19 mouse cellular contexts compared by ENCODE assay signal in genomic region chr17:28521071-28521726, GRCm38 (mm10). TPM values are rescaled to one million over a fixed set of nuclear protein-coding genes. Genes with fewer than 3 reads are reported as not detected.
DNase-seq lines count a peak whose midpoint lies in the region; ATAC-seq and TF ChIP-seq lines count a peak whose summit lies in the region.
"Had no signal": no experiment of that assay in that cellular context is flagged by ENCODE, and none has a peak within 500 bp of the region (broad histone marks: within the 10 kb centered on the region; RNA-seq: fewer than 3 reads in every experiment).

No protein-coding gene starts in this region.

- no peaks in the 10 kb centered on the region for H3K9me3 ChIP-seq in heart, embryonic 15.5 days (replicated peaks)
- no peaks in the 10 kb centered on the region for H3K9me3 ChIP-seq in heart, embryonic 12.5 days (replicated peaks)
- no peaks in the 10 kb centered on the region for H3K9me3 ChIP-seq in lung, postnatal 0 days (ENCODE audit: low read length)
- no peaks in the 10 kb centered on the region for H3K9me3 ChIP-seq in intestine, postnatal 0 days (ENCODE audit: control insufficient read depth)
- H3K9me3 ChIP-seq: embryonic facial prominence, embryonic 12.5 days; limb, embryonic 12.5 days; liver, embryonic 15.5 days had no signal

- H3K4me1 ChIP-seq in heart, embryonic 15.5 days (replicated peaks) = peaks cover 39% of the 10 kb centered on the region
- H3K4me1 ChIP-seq in heart, embryonic 12.5 days (replicated peaks) = peaks cover 19% of the 10 kb centered on the region; the same call in 1 of the 2 replicates
- H3K4me1 ChIP-seq in lung, postnatal 0 days (ENCODE audit: insufficient read depth, low read depth, low read length) = peaks cover 34% of the 10 kb centered on the region
- peaks cover 10% of the 10 kb centered on the region; the same call in 1 of the 2 replicates for H3K4me1 ChIP-seq in intestine, postnatal 0 days (replicated peaks; ENCODE audit: control insufficient read depth, insufficient read depth, low read length)

- H3K27me3 ChIP-seq in heart, embryonic 15.5 days = peaks cover 18% of the 10 kb centered on the region
- peaks cover 41% of the 10 kb centered on the region for H3K27me3 ChIP-seq in heart, embryonic 12.5 days (replicated peaks)
- no peaks in the 10 kb centered on the region for H3K27me3 ChIP-seq in lung, postnatal 0 days (replicated peaks; ENCODE audit: insufficient read depth, low read length)
- no peaks in the 10 kb centered on the region for H3K27me3 ChIP-seq in intestine, postnatal 0 days (replicated peaks; ENCODE audit: control insufficient read depth, insufficient read depth, low read length)

- no peak overlapping the region for H3K9ac ChIP-seq in heart, embryonic 15.5 days
- H3K9ac ChIP-seq in heart, embryonic 12.5 days = no peak overlapping the region
- H3K9ac ChIP-seq in lung, postnatal 0 days (replicated peaks; ENCODE audit: low read depth) = 0 out of 2 replicates have a peak overlapping the region, but pooled peaks have one; percentile 12
- no peak overlapping the region for H3K9ac ChIP-seq in intestine, postnatal 0 days (ENCODE audit: low read depth, low read length)
- H3K9ac ChIP-seq: embryonic facial prominence, embryonic 12.5 days; limb, embryonic 12.5 days; liver, embryonic 15.5 days had no signal

- no peak for TF ChIP-seq CTCF in lung, postnatal 0 days (IDR thresholded peaks at IDR 0.05)
- no peak for TF ChIP-seq CTCF in intestine, postnatal 0 days (IDR thresholded peaks at IDR 0.05; ENCODE audit: low read depth)

- DNase-seq in lung, postnatal 0 days (ENCODE audit: low spot score) = no peak
- no peak for DNase-seq in lung, postnatal 4 days
- DNase-seq in thymus, postnatal 4 days = peak; percentile 67
- no peak for DNase-seq in kidney, postnatal 4 days
- no peak for DNase-seq in kidney, postnatal 10 days
- DNase-seq: adrenal gland, postnatal 36 days; cerebellum, postnatal 25 days; heart, postnatal 10 days; lung, postnatal 36 days had no signal

- H3K36me3 ChIP-seq in heart, embryonic 15.5 days = no peaks in the 10 kb centered on the region
- no peaks in the 10 kb centered on the region for H3K36me3 ChIP-seq in heart, embryonic 12.5 days
- H3K36me3 ChIP-seq in lung, postnatal 0 days (ENCODE audit: insufficient read depth, low read length) = no peaks in the 10 kb centered on the region
- H3K36me3 ChIP-seq in intestine, postnatal 0 days (ENCODE audit: control insufficient read depth, insufficient read depth) = no peaks in the 10 kb centered on the region
- H3K36me3 ChIP-seq: embryonic facial prominence, embryonic 12.5 days; limb, embryonic 12.5 days; liver, embryonic 15.5 days had no signal

- H3K4me2 ChIP-seq in heart, embryonic 15.5 days = peak overlapping the region; percentile 97; the same call in 1 of the 2 replicates
- no peak overlapping the region for H3K4me2 ChIP-seq in heart, embryonic 12.5 days
- H3K4me2 ChIP-seq in lung, postnatal 0 days (replicated peaks; ENCODE audit: low read depth, low read length) = no peak overlapping the region
- peak overlapping the region; percentile 89 for H3K4me2 ChIP-seq in intestine, postnatal 0 days (replicated peaks; ENCODE audit: low read depth)
- H3K4me2 ChIP-seq: midbrain, embryonic 11.5 days had no signal

- no peak overlapping the region for H3K4me3 ChIP-seq in heart, embryonic 15.5 days
- no peak overlapping the region for H3K4me3 ChIP-seq in heart, embryonic 12.5 days
- H3K4me3 ChIP-seq in lung, postnatal 0 days (ENCODE audit: low read depth, low read length) = no peak overlapping the region
- no peak overlapping the region for H3K4me3 ChIP-seq in intestine, postnatal 0 days (ENCODE audit: low read depth, low read length)
- H3K4me3 ChIP-seq: liver, embryonic 15.5 days had no signal

- no peak overlapping the region for H3K27ac ChIP-seq in heart, embryonic 15.5 days
- H3K27ac ChIP-seq in heart, embryonic 12.5 days (ENCODE audit: poor library complexity, severe bottlenecking) = no peak overlapping the region
- H3K27ac ChIP-seq in lung, postnatal 0 days (ENCODE audit: low read length) = peak overlapping the region; percentile 99
- H3K27ac ChIP-seq in intestine, postnatal 0 days (ENCODE audit: low read depth, low read length) = peak overlapping the region; percentile 86
- H3K27ac ChIP-seq: embryonic facial prominence, embryonic 12.5 days; limb, embryonic 12.5 days; liver, embryonic 15.5 days had no signal

- 54% methylated on average over 5 of the region's 5 CpGs for WGBS in heart, embryonic 15.5 days
- 52% methylated on average over 5 of the region's 5 CpGs for WGBS in heart, embryonic 12.5 days
- WGBS in lung, postnatal 0 days = 58% methylated on average over 5 of the region's 5 CpGs
- WGBS in intestine, postnatal 0 days = 47% methylated on average over 5 of the region's 5 CpGs

- no peak for TF ChIP-seq EP300 in lung, postnatal 0 days (IDR thresholded peaks at IDR 0.05)

- ATAC-seq in heart, embryonic 15.5 days (replicated peaks; ENCODE audit: insufficient number of reproducible peaks, insufficient read depth, low FRiP score, low read depth) = no peak
- no peak for ATAC-seq in heart, embryonic 12.5 days (ENCODE audit: insufficient number of reproducible peaks, low FRiP score)
- ATAC-seq in lung, postnatal 0 days = no peak
- ATAC-seq in intestine, postnatal 0 days = no peak
- ATAC-seq: hindbrain, embryonic 16.5 days had no signal

RNA-seq across cellular contexts. Expression of gene Fkbp5, which starts 3.9 kb away (rescaled TPM):
- polyA plus RNA-seq in heart, embryonic 15.5 days (2015; fragmentation: Nextera tagmentation; extraction: Ambion mirVana) = 16.2 and 33.9 TPM in 2 replicates
- polyA plus RNA-seq in heart, embryonic 12.5 days (2016; fragmentation: Nextera tagmentation; extraction: Ambion mirVana) = 15.8 and 16.0 TPM in 2 replicates
- 15.8 and 26.9 TPM in 2 replicates for polyA plus RNA-seq in lung, postnatal 0 days (2015; fragmentation: Nextera tagmentation; extraction: Ambion mirVana)
- 9.7 and 10.1 TPM in 2 replicates for polyA plus RNA-seq in intestine, postnatal 0 days (2015; fragmentation: Nextera tagmentation; extraction: Ambion mirVana)

RNA-seq across cellular contexts. Expression of gene Armc12, which starts 9.4 kb away (rescaled TPM):
- polyA plus RNA-seq in heart, embryonic 15.5 days (2015; fragmentation: Nextera tagmentation; extraction: Ambion mirVana) = not detected in 2 replicates
- polyA plus RNA-seq in heart, embryonic 12.5 days (2016; fragmentation: Nextera tagmentation; extraction: Ambion mirVana) = not detected in 2 replicates
- polyA plus RNA-seq in lung, postnatal 0 days (2015; fragmentation: Nextera tagmentation; extraction: Ambion mirVana) = not detected in 2 replicates
- polyA plus RNA-seq in intestine, postnatal 0 days (2015; fragmentation: Nextera tagmentation; extraction: Ambion mirVana) = not detected in 2 replicates
- polyA plus RNA-seq: embryonic facial prominence, embryonic 12.5 days; G1E; hindbrain, embryonic 16.5 days; limb, embryonic 12.5 days; liver, embryonic 15.5 days; midbrain, embryonic 11.5 days had no signal

RNA-seq across cellular contexts. Expression of gene Clpsl2, which starts 28.0 kb away (rescaled TPM):
- polyA plus RNA-seq in heart, embryonic 15.5 days (2015; fragmentation: Nextera tagmentation; extraction: Ambion mirVana) = not detected in 2 replicates
- polyA plus RNA-seq in heart, embryonic 12.5 days (2016; fragmentation: Nextera tagmentation; extraction: Ambion mirVana) = not detected in 2 replicates
- not detected in 2 replicates for polyA plus RNA-seq in lung, postnatal 0 days (2015; fragmentation: Nextera tagmentation; extraction: Ambion mirVana)
- not detected in 2 replicates for polyA plus RNA-seq in intestine, postnatal 0 days (2015; fragmentation: Nextera tagmentation; extraction: Ambion mirVana)
- polyA plus RNA-seq: embryonic facial prominence, embryonic 12.5 days; G1E; hindbrain, embryonic 16.5 days; limb, embryonic 12.5 days; liver, embryonic 15.5 days; midbrain, embryonic 11.5 days had no signal

RNA-seq across cellular contexts. Expression of gene Clps, which starts 39.4 kb away (rescaled TPM):
- polyA plus RNA-seq in heart, embryonic 15.5 days (2015; fragmentation: Nextera tagmentation; extraction: Ambion mirVana) = 1.1 and 1.2 TPM in 2 replicates
- 0.31 TPM in 1 of 2 replicates, not detected in the other for polyA plus RNA-seq in heart, embryonic 12.5 days (2016; fragmentation: Nextera tagmentation; extraction: Ambion mirVana)
- polyA plus RNA-seq in lung, postnatal 0 days (2015; fragmentation: Nextera tagmentation; extraction: Ambion mirVana) = 0.32 and 0.42 TPM in 2 replicates
- 104 and 125 TPM in 2 replicates for polyA plus RNA-seq in intestine, postnatal 0 days (2015; fragmentation: Nextera tagmentation; extraction: Ambion mirVana)
- polyA plus RNA-seq: embryonic facial prominence, embryonic 12.5 days; G1E; hindbrain, embryonic 16.5 days; limb, embryonic 12.5 days; midbrain, embryonic 11.5 days had no signal

RNA-seq across cellular contexts. Expression of gene Lhfpl5, which starts 54.2 kb away (rescaled TPM):
- 0.15 and 0.42 TPM in 2 replicates for polyA plus RNA-seq in heart, embryonic 15.5 days (2015; fragmentation: Nextera tagmentation; extraction: Ambion mirVana)
- 0.15 and 0.33 TPM in 2 replicates for polyA plus RNA-seq in heart, embryonic 12.5 days (2016; fragmentation: Nextera tagmentation; extraction: Ambion mirVana)
- 0.07 and 0.25 TPM in 2 replicates for polyA plus RNA-seq in lung, postnatal 0 days (2015; fragmentation: Nextera tagmentation; extraction: Ambion mirVana)
- polyA plus RNA-seq in intestine, postnatal 0 days (2015; fragmentation: Nextera tagmentation; extraction: Ambion mirVana) = 0.90 and 1.3 TPM in 2 replicates
- polyA plus RNA-seq: G1E; gonadal fat pad, adult 2 months had no signal

Comparison
In these comparisons a context has a peak if more than half of its experiments do, and no peak if none do; other contexts are left out.
1. H3K4me2 ChIP-seq: peak in heart, embryonic 15.5 days (single experiment) and intestine, postnatal 0 days (single experiment); none in heart, embryonic 12.5 days (single experiment) and lung, postnatal 0 days (single experiment).
2. H3K27ac ChIP-seq: peak in lung, postnatal 0 days (single experiment) and intestine, postnatal 0 days (single experiment); none in heart, embryonic 15.5 days (single experiment) and heart, embryonic 12.5 days (single experiment).